Mouse (Mus musculus) gastrocnemius, postnatal 25 days (tissue): ENCODE results near the gene Sned1. TPM values are rescaled to one million over a fixed set of nuclear protein-coding genes. Genes with fewer than 3 reads are reported as not detected.
"Not testable (repeated sequence)": the region's sequence is repeated elsewhere in the genome, so short reads cannot be mapped to it uniquely, and the experiment has no call there.

Experiments
- DNase-seq: peaks from one replicate; pipeline ENCODE4 v3.0.0; 2022
- total RNA-seq, 2 experiments: library from RNA; stranded (reverse); gene quantifications; 1 replicate in 1 of 2; 2 replicates in 1 of 2; pipeline ENCODE4 v1.2.3; 2021

Sned1 gene
- total RNA-seq, 2 experiments from 2014 or later = 4.6 to 8.0 TPM

GRCm38 (mm10) chr1:93229221-93229620 is 6.4 kb upstream of the Sned1 start:
- peak; percentile 67 for DNase-seq

- no peak for DNase-seq
Observed at GRCm38 (mm10) chr1:93229626-93230025, 6.0 kb upstream of the Sned1 start.

- DNase-seq = no peak
Observed at GRCm38 (mm10) chr1:93236545-93236924, 894 bp downstream of the Sned1 start.

GRCm38 (mm10) chr1:93237676-93238075 is 2.0 kb downstream of the Sned1 start:
- DNase-seq = no peak

- no peak for DNase-seq
Observed at GRCm38 (mm10) chr1:93238201-93238600, 2.6 kb downstream of the Sned1 start.

GRCm38 (mm10) chr1:93245936-93246335 is 10.3 kb downstream of the Sned1 start:
- no peak for DNase-seq

- no peak for DNase-seq
Observed at GRCm38 (mm10) chr1:93252586-93252985, 16.9 kb downstream of the Sned1 start.

- DNase-seq = no peak
Observed at GRCm38 (mm10) chr1:93255761-93256160, 20.1 kb downstream of the Sned1 start.

GRCm38 (mm10) chr1:93257560-93257959 is 21.9 kb downstream of the Sned1 start:
- no peak for DNase-seq

GRCm38 (mm10) chr1:93267207-93267606 is 31.6 kb downstream of the Sned1 start:
- no peak for DNase-seq

GRCm38 (mm10) chr1:93268246-93268645 is 32.6 kb downstream of the Sned1 start:
- DNase-seq = no peak

GRCm38 (mm10) chr1:93270516-93271240 is 35.0 kb downstream of the Sned1 start:
- DNase-seq = no peak

- no peak for DNase-seq
Observed at GRCm38 (mm10) chr1:93271751-93272150, 36.1 kb downstream of the Sned1 start.

- DNase-seq = no peak
Observed at GRCm38 (mm10) chr1:93272409-93272821, 36.8 kb downstream of the Sned1 start.

- DNase-seq = no peak
Observed at GRCm38 (mm10) chr1:93275561-93275960, 39.9 kb downstream of the Sned1 start.

- DNase-seq = no peak
Observed at GRCm38 (mm10) chr1:93277041-93277440, 41.4 kb downstream of the Sned1 start.

- DNase-seq = no peak
Observed at GRCm38 (mm10) chr1:93289678-93290214, 54.1 kb downstream of the Sned1 start.

- no peak for DNase-seq
Observed at GRCm38 (mm10) chr1:93290956-93291355, 55.3 kb downstream of the Sned1 start.

GRCm38 (mm10) chr1:93291591-93291990 is 56.0 kb downstream of the Sned1 start:
- no peak for DNase-seq

GRCm38 (mm10) chr1:93292006-93292405 is 56.4 kb downstream of the Sned1 start:
- no peak for DNase-seq

GRCm38 (mm10) chr1:93294491-93294890 is 58.9 kb downstream of the Sned1 start:
- not testable (repeated sequence) for DNase-seq

- no peak for DNase-seq
Observed at GRCm38 (mm10) chr1:93299791-93300190, 64.2 kb downstream of the Sned1 start.

- DNase-seq = no peak
Observed at GRCm38 (mm10) chr1:93300578-93300977, 64.9 kb downstream of the Sned1 start.
